Mouse (Mus musculus): ENCODE measurements around the gene Gnl2.

Gene Gnl2

GRCm38 (mm10) chr4:125084403-125085345, 68.3 kb downstream of the Gnl2 start, which contains the start of gene Meaf6:
Gene Meaf6 (plus strand): TSS chr4:125085134.
- peak; percentile 87 to 96 for DNase-seq (ENCODE audit: low spot score in 2 of 2)

- peak; percentile 32 to 61 for DNase-seq (ENCODE audit: low spot score in 2 of 2)
These were observed 69.0 kb downstream of the Gnl2 start for GRCm38 (mm10) chr4:125085346-125085841.

- no peak for DNase-seq (ENCODE audit: low spot score in 2 of 2)
These were observed 76.6 kb downstream of the Gnl2 start for GRCm38 (mm10) chr4:125093031-125093430.

GRCm38 (mm10) chr4:125096066-125096465, 79.7 kb downstream of the Gnl2 start:
- no peak for DNase-seq (ENCODE audit: low spot score in 2 of 2)

GRCm38 (mm10) chr4:125097412-125097811, 81.0 kb downstream of the Gnl2 start:
- no peak for DNase-seq (ENCODE audit: low spot score in 2 of 2)

GRCm38 (mm10) chr4:125099458-125099857, 83.1 kb downstream of the Gnl2 start:
- peak; percentile 75 to 89 for DNase-seq (ENCODE audit: low spot score in 2 of 2)

GRCm38 (mm10) chr4:125101334-125101733, 84.9 kb downstream of the Gnl2 start:
- DNase-seq (ENCODE audit: low spot score in 2 of 2): no peak
